8 mouse cellular contexts compared by ENCODE assay signal in the genomic region with DNA sequence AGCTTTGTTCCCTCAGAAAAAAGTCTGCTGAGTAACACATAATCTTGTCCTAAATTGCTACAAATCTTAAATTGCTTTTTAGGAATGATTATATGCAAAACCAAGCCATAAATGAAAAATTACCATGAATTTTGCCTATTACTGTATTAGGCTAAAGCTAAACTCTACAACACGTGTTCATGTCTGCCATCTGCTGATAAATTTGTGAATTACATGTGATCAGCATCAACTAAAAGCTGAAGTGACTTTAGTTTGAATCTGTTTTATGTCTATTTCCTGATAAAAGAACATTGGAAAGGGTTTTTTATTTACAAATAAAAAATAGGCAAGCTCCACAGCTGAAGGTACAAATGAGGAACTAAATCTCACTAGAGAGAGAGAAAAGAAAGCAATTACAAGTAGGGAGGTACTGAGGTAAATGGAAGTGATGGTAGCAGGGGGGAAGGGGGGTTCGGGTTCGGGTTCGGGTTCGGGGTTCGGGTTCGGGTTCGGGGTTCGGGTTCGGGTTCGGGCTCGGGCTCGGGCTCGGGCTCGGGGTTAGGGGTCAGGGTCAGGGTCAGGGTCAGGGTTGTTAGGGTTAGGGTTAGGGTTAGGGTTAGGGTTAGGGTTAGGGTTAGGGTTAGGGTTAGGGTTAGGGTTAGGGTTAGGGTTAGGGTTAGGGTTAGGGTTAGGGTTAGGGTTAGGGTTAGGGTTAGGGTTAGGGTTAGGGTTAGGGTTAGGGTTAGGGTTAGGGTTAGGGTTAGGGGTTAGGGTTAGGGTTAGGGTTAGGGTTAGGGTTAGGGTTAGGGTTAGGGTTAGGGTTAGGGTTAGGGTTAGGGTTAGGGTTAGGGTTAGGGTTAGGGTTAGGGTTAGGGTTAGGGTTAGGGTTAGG.
DNase-seq lines count a peak whose midpoint lies in the region; ATAC-seq and TF ChIP-seq lines count a peak whose summit lies in the region.
"Not testable (repeated sequence)": the region's sequence is repeated elsewhere in the genome, so short reads cannot be mapped to it uniquely, and the experiment has no call there.

No protein-coding gene starts in this region.

- H3K4me2 ChIP-seq in kidney, postnatal 0 days (ENCODE audit: low read length); neural tube, embryonic 11.5 days (ENCODE audit: low read depth); stomach, postnatal 0 days (replicated peaks; ENCODE audit: low read depth): not testable (repeated sequence)

- not testable (repeated sequence) for H3K4me1 ChIP-seq in heart, adult 2 months (ENCODE audit: control insufficient read depth, insufficient read depth, low read length); kidney, postnatal 0 days (replicated peaks; ENCODE audit: insufficient read depth, low read length); liver, adult 2 months (ENCODE audit: control insufficient read depth, insufficient read depth, low read length); neural tube, embryonic 11.5 days (ENCODE audit: control insufficient read depth, insufficient read depth, low read length); stomach, postnatal 0 days (replicated peaks; ENCODE audit: control insufficient read depth, insufficient read depth)

- H3K9me3 ChIP-seq in kidney, postnatal 0 days (replicated peaks; ENCODE audit: low read length); neural tube, embryonic 11.5 days (ENCODE audit: control insufficient read depth, low read length); stomach, postnatal 0 days (ENCODE audit: control insufficient read depth, low read length): not testable (repeated sequence)

- intact Hi-C loops in heart, adult 2 months (cut with DNase I): not testable (repeated sequence)

- not testable (repeated sequence) for ATAC-seq in kidney, postnatal 0 days (replicated peaks; ENCODE audit: low FRiP score, low read depth); neural tube, embryonic 11.5 days (ENCODE audit: insufficient read depth, low FRiP score, low TSS enrichment); stomach, postnatal 0 days (ENCODE audit: low FRiP score, low TSS enrichment)

- not testable (repeated sequence) for H3K27ac ChIP-seq in heart, adult 2 months; kidney, postnatal 0 days; liver, adult 2 months (replicated peaks; ENCODE audit: insufficient read depth, low read depth, low read length); neural tube, embryonic 11.5 days (ENCODE audit: low read depth, low read length); stomach, postnatal 0 days (replicated peaks)

- DNase-seq in 3T3-L1 (ENCODE audit: low read depth, low spot score): peak; percentile 91
- peak; percentile 83 for DNase-seq in adrenal gland, adult 2 months
- peak; percentile 49 for DNase-seq in embryo, embryonic 9.5 days (ENCODE audit: extremely low spot score)
- DNase-seq in heart, adult 2 months: peak; percentile 54 to 67
- peak; percentile 80 for DNase-seq in kidney, postnatal 0 days (ENCODE audit: low spot score)
- peak; percentile 56 for DNase-seq in liver, adult 2 months (ENCODE audit: extremely low read depth, low read depth, low spot score)
- peak; percentile 13 for DNase-seq in neural tube, embryonic 11.5 days (ENCODE audit: low spot score)
- peak; percentile 21 for DNase-seq in stomach, postnatal 0 days (ENCODE audit: low spot score)

- not testable (repeated sequence) for H3K9ac ChIP-seq in heart, adult 2 months (ENCODE audit: low read depth, low read length); kidney, postnatal 0 days (ENCODE audit: low read depth, low read length); liver, adult 2 months (ENCODE audit: low read depth, low read length); neural tube, embryonic 11.5 days (ENCODE audit: low read length); stomach, postnatal 0 days (ENCODE audit: low read length)

- H3K79me2 ChIP-seq in heart, adult 2 months (replicated peaks; ENCODE audit: control insufficient read depth, insufficient read depth, low read length); liver, adult 2 months (ENCODE audit: control insufficient read depth, insufficient read depth, low read length): not testable (repeated sequence)

- not testable (repeated sequence) for TF ChIP-seq POLR2A in heart, adult 2 months (IDR thresholded peaks at IDR 0.05; ENCODE audit: insufficient read depth, low read depth, low read length); liver, adult 2 months (IDR thresholded peaks at IDR 0.05; ENCODE audit: extremely low read depth, insufficient read depth, low read length)

- TF ChIP-seq EP300 in heart, adult 2 months (IDR thresholded peaks at IDR 0.05; ENCODE audit: insufficient read depth, low read depth, low read length); stomach, postnatal 0 days (optimal IDR thresholded peaks at IDR 0.05): not testable (repeated sequence)

- not testable (repeated sequence) for H3K4me3 ChIP-seq in heart, adult 2 months; kidney, postnatal 0 days (replicated peaks; ENCODE audit: low read depth, low read length); liver, adult 2 months (ENCODE audit: insufficient read depth, low read depth, low read length); neural tube, embryonic 11.5 days (ENCODE audit: low read depth, low read length); stomach, postnatal 0 days (ENCODE audit: low read depth, low read length)

- peak; percentile 79 for TF ChIP-seq CTCF in heart, adult 2 months (IDR thresholded peaks at IDR 0.05)
- peak; percentile 67 for TF ChIP-seq CTCF in kidney, postnatal 0 days (IDR thresholded peaks at IDR 0.05; ENCODE audit: low read depth)
- not testable (repeated sequence) for TF ChIP-seq CTCF in liver, adult 2 months (IDR thresholded peaks at IDR 0.05; ENCODE audit: low read depth, low read length)
- TF ChIP-seq CTCF in stomach, postnatal 0 days (IDR thresholded peaks at IDR 0.05; ENCODE audit: low read depth): peak; percentile 77

- 82% methylated on average over 15 of the region's 15 CpGs for WGBS in heart, adult 2 months
- 83% methylated on average over 15 of the region's 15 CpGs for WGBS in kidney, postnatal 0 days
- 78% methylated on average over 15 of the region's 15 CpGs for WGBS in liver, adult 2 months
- 85% methylated on average over 15 of the region's 15 CpGs for WGBS in neural tube, embryonic 11.5 days
- 81% methylated on average over 15 of the region's 15 CpGs for WGBS in stomach, postnatal 0 days

- H3K36me3 ChIP-seq in heart, adult 2 months (ENCODE audit: control insufficient read depth, insufficient read depth, low read length); kidney, postnatal 0 days (ENCODE audit: insufficient read depth, low read length); liver, adult 2 months (ENCODE audit: control insufficient read depth, insufficient read depth, low read length); neural tube, embryonic 11.5 days (ENCODE audit: control insufficient read depth, insufficient read depth, low read length); stomach, postnatal 0 days (ENCODE audit: control insufficient read depth, insufficient read depth, low read length): not testable (repeated sequence)

- H3K27me3 ChIP-seq in heart, adult 2 months (ENCODE audit: control insufficient read depth, insufficient read depth, low read length); kidney, postnatal 0 days (ENCODE audit: insufficient read depth, low read length); liver, adult 2 months (ENCODE audit: control insufficient read depth, insufficient read depth, low read length); neural tube, embryonic 11.5 days (ENCODE audit: control insufficient read depth, insufficient read depth, low read length); stomach, postnatal 0 days (ENCODE audit: control insufficient read depth, insufficient read depth, low read length): not testable (repeated sequence)

Comparison
In these comparisons a context has a peak if more than half of its experiments do, and no peak if none do; other contexts are left out.
1. DNase-seq: peak in every context shown above with its lines; median percentile 91 in 3T3-L1; 83 in adrenal gland, adult 2 months; 80 in kidney, postnatal 0 days; 60 in heart, adult 2 months; 56 in liver, adult 2 months; 49 in embryo, embryonic 9.5 days; 21 in stomach, postnatal 0 days; 13 in neural tube, embryonic 11.5 days.